In genomic region chr11:88438659-88439058, GRCm38 (mm10) we compare ENCODE assay signal across 17 mouse cellular contexts.
DNase-seq lines count a peak whose midpoint lies in the region; ATAC-seq and TF ChIP-seq lines count a peak whose summit lies in the region.
"Had no signal": no experiment of that assay in that cellular context is flagged by ENCODE, and none has a peak within 500 bp of the region (broad histone marks: within the 10 kb centered on the region; RNA-seq: fewer than 3 reads in every experiment).

No protein-coding gene starts in this region.

- intact Hi-C loops in heart, postnatal 10 days (cut with DNase I), result no loop called here

- H3K9me3 ChIP-seq in forebrain, embryonic 12.5 days, result no peaks in the 10 kb centered on the region
- H3K9me3 ChIP-seq in forebrain, embryonic 15.5 days, result no peaks in the 10 kb centered on the region
- no peaks in the 10 kb centered on the region for H3K9me3 ChIP-seq in midbrain, embryonic 10.5 days (replicated peaks)
- no peaks in the 10 kb centered on the region for H3K9me3 ChIP-seq in midbrain, embryonic 15.5 days
- H3K9me3 ChIP-seq: limb, embryonic 15.5 days; stomach, embryonic 15.5 days had no signal

- H3K4me1 ChIP-seq in forebrain, embryonic 12.5 days, result peaks cover 66% of the 10 kb centered on the region
- H3K4me1 ChIP-seq in forebrain, embryonic 15.5 days, result peaks cover 55% of the 10 kb centered on the region
- H3K4me1 ChIP-seq in midbrain, embryonic 10.5 days, result peaks cover 71% of the 10 kb centered on the region
- peaks cover 65% of the 10 kb centered on the region for H3K4me1 ChIP-seq in midbrain, embryonic 15.5 days
- H3K4me1 ChIP-seq in olfactory bulb, adult 2 months (ENCODE audit: control insufficient read depth, insufficient read depth, low read length), result peaks cover 44% of the 10 kb centered on the region

- no peak for TF ChIP-seq POLR2A in olfactory bulb, adult 2 months (IDR thresholded peaks at IDR 0.05; ENCODE audit: insufficient read depth, low read depth, low read length)

- no peaks in the 10 kb centered on the region for H3K36me3 ChIP-seq in forebrain, embryonic 12.5 days (replicated peaks)
- H3K36me3 ChIP-seq in forebrain, embryonic 15.5 days, result no peaks in the 10 kb centered on the region
- peaks cover 53% of the 10 kb centered on the region for H3K36me3 ChIP-seq in midbrain, embryonic 10.5 days
- H3K36me3 ChIP-seq in midbrain, embryonic 15.5 days (replicated peaks), result no peaks in the 10 kb centered on the region
- H3K36me3 ChIP-seq: limb, embryonic 15.5 days; stomach, embryonic 15.5 days had no signal

- no peak overlapping the region for H3K4me3 ChIP-seq in forebrain, embryonic 12.5 days (replicated peaks)
- H3K4me3 ChIP-seq in forebrain, embryonic 15.5 days, result no peak overlapping the region
- no peak overlapping the region for H3K4me3 ChIP-seq in midbrain, embryonic 10.5 days
- no peak overlapping the region for H3K4me3 ChIP-seq in midbrain, embryonic 15.5 days
- no peak overlapping the region for H3K4me3 ChIP-seq in olfactory bulb, adult 2 months (ENCODE audit: insufficient read depth, low read depth, low read length)
- H3K4me3 ChIP-seq: layer of hippocampus, adult 2 months; limb, embryonic 15.5 days; myocyte; stomach, embryonic 15.5 days had no signal

- WGBS in forebrain, embryonic 12.5 days, result 88% methylated on average over 3 of the region's 3 CpGs
- WGBS in forebrain, embryonic 15.5 days, result 79% methylated on average over 3 of the region's 3 CpGs
- WGBS in midbrain, embryonic 10.5 days, result 81% methylated on average over 3 of the region's 3 CpGs
- WGBS in midbrain, embryonic 15.5 days, result 72% methylated on average over 3 of the region's 3 CpGs
- WGBS in olfactory bulb, adult 2 months, result 75% methylated on average over 3 of the region's 3 CpGs

- TF ChIP-seq CTCF in olfactory bulb, adult 2 months (IDR thresholded peaks at IDR 0.05; ENCODE audit: insufficient read depth, low read depth, low read length), result no peak

- no peak for ATAC-seq in forebrain, embryonic 12.5 days (ENCODE audit: low FRiP score)
- ATAC-seq in forebrain, embryonic 15.5 days (replicated peaks), result no peak
- ATAC-seq in midbrain, embryonic 15.5 days (replicated peaks), result no peak
- ATAC-seq in monocyte, adult 5-6 weeks (replicated peaks; ENCODE audit: insufficient number of reproducible peaks, low FRiP score, low TSS enrichment, poor library complexity, severe bottlenecking), result no peak
- ATAC-seq: inflammation-experienced regulatory T-cells, adult 6 months had no signal

- no peak overlapping the region for H3K4me2 ChIP-seq in forebrain, embryonic 12.5 days
- no peak overlapping the region for H3K4me2 ChIP-seq in forebrain, embryonic 15.5 days (replicated peaks)
- H3K4me2 ChIP-seq in midbrain, embryonic 15.5 days, result no peak overlapping the region
- H3K4me2 ChIP-seq: limb, embryonic 15.5 days; stomach, embryonic 15.5 days had no signal

- peak overlapping the region; percentile 50 for H3K27ac ChIP-seq in forebrain, embryonic 12.5 days
- H3K27ac ChIP-seq in forebrain, embryonic 15.5 days (replicated peaks), result no peak overlapping the region
- peak overlapping the region; percentile 53 for H3K27ac ChIP-seq in midbrain, embryonic 10.5 days (replicated peaks)
- no peak overlapping the region for H3K27ac ChIP-seq in midbrain, embryonic 15.5 days
- peak overlapping the region; percentile 78 for H3K27ac ChIP-seq in olfactory bulb, adult 2 months (ENCODE audit: insufficient read depth, low read depth, low read length)
- H3K27ac ChIP-seq: layer of hippocampus, adult 2 months; limb, embryonic 15.5 days; macrophage; stomach, embryonic 15.5 days had no signal

- H3K27me3 ChIP-seq in forebrain, embryonic 12.5 days, result no peaks in the 10 kb centered on the region
- no peaks in the 10 kb centered on the region for H3K27me3 ChIP-seq in forebrain, embryonic 15.5 days
- H3K27me3 ChIP-seq in midbrain, embryonic 10.5 days (ENCODE audit: low read depth, poor library complexity, severe bottlenecking), result no peaks in the 10 kb centered on the region
- H3K27me3 ChIP-seq in midbrain, embryonic 15.5 days (replicated peaks), result no peaks in the 10 kb centered on the region
- H3K27me3 ChIP-seq: stomach, embryonic 15.5 days had no signal

- no peak for DNase-seq in midbrain, embryonic 10.5 days (ENCODE audit: low spot score)
- DNase-seq in heart, postnatal 10 days, result peak; percentile 55 to 68
- DNase-seq in right cerebral cortex, postnatal 10 days (ENCODE audit: low spot score in 2 of 2), result no peak
- DNase-seq: cerebellum, adult 18-20 months; lung, adult 2 months; thymus, postnatal 4 days had no signal

- H3K9ac ChIP-seq in forebrain, embryonic 12.5 days, result no peak overlapping the region
- H3K9ac ChIP-seq in forebrain, embryonic 15.5 days (replicated peaks), result no peak overlapping the region
- no peak overlapping the region for H3K9ac ChIP-seq in midbrain, embryonic 15.5 days
- H3K9ac ChIP-seq: limb, embryonic 15.5 days; stomach, embryonic 15.5 days had no signal

Comparison
In these comparisons a context has a peak if more than half of its experiments do, and no peak if none do; other contexts are left out.
1. H3K27ac ChIP-seq: peak in forebrain, embryonic 12.5 days (single experiment), midbrain, embryonic 10.5 days (single experiment) and olfactory bulb, adult 2 months (single experiment); none in forebrain, embryonic 15.5 days (single experiment) and midbrain, embryonic 15.5 days (single experiment).
2. DNase-seq: peak in heart, postnatal 10 days (2 of 2); none in midbrain, embryonic 10.5 days (single experiment) and right cerebral cortex, postnatal 10 days (0 of 2).